ENCODE assay signal across 15 mouse cellular contexts in the genomic region with DNA sequence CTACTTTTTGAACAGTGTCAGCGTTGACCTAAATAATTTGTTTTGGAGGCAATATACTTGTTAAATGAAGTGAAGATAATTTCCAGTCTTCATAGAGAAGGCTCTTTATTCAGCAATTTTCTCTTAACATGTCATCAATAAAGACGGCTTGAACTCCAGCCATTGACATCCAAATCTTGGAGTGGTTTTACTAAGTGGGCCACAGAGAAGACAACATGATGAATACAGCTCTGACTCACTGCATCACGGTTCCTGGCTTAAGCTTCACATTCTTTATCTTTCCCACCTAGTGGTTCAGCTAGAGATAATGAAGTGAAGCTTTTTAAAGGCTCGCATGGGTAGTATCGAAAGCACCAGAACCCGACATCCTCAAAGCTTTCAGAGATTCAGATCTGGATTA.
"Had no signal": no experiment of that assay in that cellular context is flagged by ENCODE, and none has a peak within 500 bp of the region (broad histone marks: within the 10 kb centered on the region; RNA-seq: fewer than 3 reads in every experiment).

No protein-coding gene starts in this region.

- DNase-seq: kidney, postnatal 36 days; lung, postnatal 14 days; right cerebral cortex, adult 18-20 months; right cerebral cortex, postnatal 25 days; thymus, adult 18-20 months; thymus, postnatal 14 days had no signal

- H3K27me3 ChIP-seq: limb, embryonic 15.5 days; liver, embryonic 12.5 days; megakaryocyte, embryonic 14.5 days; neural tube, embryonic 13.5 days had no signal

- H3K36me3 ChIP-seq: limb, embryonic 15.5 days; liver, embryonic 12.5 days; neural tube, embryonic 13.5 days had no signal

- H3K9ac ChIP-seq: limb, embryonic 15.5 days; liver, embryonic 12.5 days; lung, embryonic 14.5 days; neural tube, embryonic 13.5 days had no signal

- H3K27ac ChIP-seq: kidney, postnatal 0 days; limb, embryonic 15.5 days; liver, embryonic 12.5 days; macrophage; neural tube, embryonic 13.5 days had no signal

- H3K9me3 ChIP-seq: limb, embryonic 15.5 days; liver, embryonic 12.5 days; neural tube, embryonic 13.5 days had no signal

- ATAC-seq: liver, embryonic 12.5 days; midbrain, embryonic 16.5 days had no signal

- H3K4me1 ChIP-seq: liver, embryonic 12.5 days; megakaryocyte, embryonic 14.5 days had no signal

- H3K4me3 ChIP-seq: limb, embryonic 15.5 days; liver, embryonic 12.5 days; megakaryocyte, embryonic 14.5 days; neural tube, embryonic 13.5 days had no signal

- H3K4me2 ChIP-seq: limb, embryonic 15.5 days; liver, embryonic 12.5 days; lung, embryonic 14.5 days; midbrain, embryonic 11.5 days; neural tube, embryonic 13.5 days had no signal
